Mouse (Mus musculus): ENCODE measurements at regions not wholly inside any gene's neighbourhood (a gene's known extent, or its start where the extent isn't known, plus 50 kb on each side); places are given as distances from the start of the nearest gene placed in this dataset.

GRCm38 (mm10) chr2:84184288-84185015 lies 194.1 kb downstream of the Gm13691 start:
- TF ChIP-seq GATA1 (IDR thresholded peaks at IDR 0.05; ENCODE audit: low read length) (no peak), TAL1 (IDR thresholded peaks at IDR 0.05; ENCODE audit: low read length) (no peak)

Measured in erythroblast, embryonic 14.5 days (primary cell).